Mouse (Mus musculus): Measurements from ENCODE around the gene Rap1b. TPM values are rescaled to one million over a fixed set of nuclear protein-coding genes. Genes with fewer than 3 reads are reported as not detected.

The Rap1b gene
- polyA plus RNA-seq, 1 experiment from 2014 or later = 130 TPM

DNA sequence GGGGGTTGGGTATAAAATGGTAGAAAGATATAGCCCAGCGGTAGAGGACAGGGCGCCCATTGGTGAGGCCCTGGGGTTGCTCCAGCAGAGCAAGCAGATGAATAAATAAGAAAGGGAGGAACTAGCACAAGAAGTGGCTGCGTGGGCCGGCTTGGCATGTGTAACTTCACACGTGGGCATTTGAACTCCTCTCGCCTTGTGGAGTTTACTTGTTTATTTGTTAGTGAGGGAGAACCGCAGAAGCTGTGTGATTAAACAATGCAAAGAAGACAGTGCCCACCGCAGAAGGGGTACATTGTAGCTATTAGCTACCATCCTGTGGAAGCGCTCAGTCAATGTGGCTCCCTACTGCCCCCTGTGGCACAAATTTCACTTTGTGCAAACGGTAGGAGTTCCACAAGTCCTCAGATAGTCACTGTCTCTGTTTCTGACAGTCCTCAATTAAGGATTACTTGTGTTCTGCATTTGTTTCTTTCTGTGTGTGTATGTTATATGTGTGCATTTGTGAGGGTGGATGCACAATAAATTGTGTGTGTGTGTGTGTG is 6.9 kb upstream of the Rap1b start:
- H3K27ac ChIP-seq = no peak overlapping the region
- H3K9ac ChIP-seq = no peak overlapping the region
- H3K4me3 ChIP-seq (replicated peaks) = no peak overlapping the region
- no peaks in the 10 kb centered on the region for H3K9me3 ChIP-seq
- H3K4me2 ChIP-seq = no peak overlapping the region
- ATAC-seq (ENCODE audit: low FRiP score) = no peak
- WGBS = 89% methylated on average over 10 of the region's 10 CpGs
- peaks cover 4% of the 10 kb centered on the region; the same call in 1 of the 2 replicates for H3K27me3 ChIP-seq
- H3K4me1 ChIP-seq = no peaks in the 10 kb centered on the region
- H3K36me3 ChIP-seq (replicated peaks) = no peaks in the 10 kb centered on the region

DNA sequence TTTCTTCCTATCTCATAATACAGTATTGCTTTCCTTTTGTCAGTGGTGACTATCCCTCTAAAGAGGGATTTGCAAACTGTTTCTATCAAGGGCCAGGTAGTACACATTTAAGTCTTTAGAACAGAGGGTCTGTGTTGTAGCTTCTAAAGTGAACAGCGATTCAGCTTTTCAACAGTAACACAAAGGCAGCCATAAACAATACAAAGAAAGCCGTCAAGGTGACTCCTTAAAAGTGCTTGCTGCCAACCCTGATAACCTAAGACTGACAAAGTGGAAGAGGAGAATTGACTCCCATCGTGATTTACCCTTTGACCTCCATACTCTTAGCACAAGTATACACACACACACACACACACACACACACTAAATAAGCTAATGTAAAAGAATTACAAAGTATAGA is 3.1 kb upstream of the Rap1b start:
- WGBS = 25% methylated on average over 3 of the region's 3 CpGs

DNA sequence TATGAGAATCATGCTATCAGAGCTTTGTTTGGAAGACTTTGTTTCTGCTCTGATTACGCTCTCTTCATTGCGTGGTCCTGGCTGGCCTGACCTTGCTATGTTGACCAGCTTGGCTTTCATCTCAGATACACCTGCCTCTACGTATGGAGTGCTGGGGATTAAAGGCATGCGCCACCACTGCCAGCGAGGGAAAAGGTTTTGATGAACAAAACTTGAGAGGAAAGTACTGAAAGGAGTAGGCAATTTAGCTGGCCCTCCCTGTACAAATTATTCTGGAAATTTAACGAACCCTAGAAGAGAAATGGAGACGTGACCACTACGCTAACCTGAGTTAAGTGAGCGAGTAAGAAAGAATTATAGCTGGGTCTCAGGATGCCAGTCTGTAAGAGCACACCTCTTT is 961 bp upstream of the Rap1b start:
- Histone ChIP-seq H3K36me3 (replicated peaks) (no peaks in the 10 kb centered on the region), H3K4me1 (peaks cover 25% of the 10 kb centered on the region), H3K27me3 (peaks cover 4% of the 10 kb centered on the region; the same call in 1 of the 2 replicates), H3K4me2 (peak overlapping the region; percentile 60), H3K9ac (peak overlapping the region; percentile 93; the same call in 1 of the 2 replicates), H3K4me3 (replicated peaks) (no peak overlapping the region), H3K9me3 (no peaks in the 10 kb centered on the region), H3K27ac (peak overlapping the region; percentile 97)
- 33% methylated on average over 9 of the region's 9 CpGs for WGBS
- peak; percentile 7; the same call in 1 of the 2 replicates for ATAC-seq (ENCODE audit: low FRiP score)

More for the DNA sequence above, 3.1 kb upstream of the Rap1b start:
- H3K9me3 ChIP-seq = no peaks in the 10 kb centered on the region
- no peak overlapping the region for H3K27ac ChIP-seq
- H3K4me3 ChIP-seq (replicated peaks) = no peak overlapping the region
- H3K9ac ChIP-seq = no peak overlapping the region
- H3K4me2 ChIP-seq = no peak overlapping the region
- H3K27me3 ChIP-seq = peaks cover 4% of the 10 kb centered on the region; the same call in 1 of the 2 replicates
- H3K36me3 ChIP-seq (replicated peaks) = no peaks in the 10 kb centered on the region
- H3K4me1 ChIP-seq = peaks cover 20% of the 10 kb centered on the region
- ATAC-seq (ENCODE audit: low FRiP score) = no peak

DNA sequence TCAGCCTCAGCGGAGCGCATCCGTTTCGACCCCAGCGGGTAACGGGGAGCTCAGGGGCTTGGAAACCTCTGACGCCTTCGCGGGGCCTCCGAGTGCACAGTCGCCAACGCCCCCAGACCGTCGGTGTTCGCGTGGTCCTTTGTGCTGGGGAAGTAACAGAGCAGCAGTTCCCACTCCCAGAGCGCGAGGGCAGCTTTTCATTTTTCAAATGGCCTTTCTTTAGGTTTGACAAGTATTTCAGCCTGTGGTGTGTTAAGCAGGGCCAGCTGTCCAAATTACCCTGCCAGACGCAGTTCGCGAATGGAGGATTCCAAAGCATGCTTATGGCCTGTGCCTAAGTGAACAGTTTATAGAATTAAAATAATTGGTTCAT is 411 bp upstream of the Rap1b start:
- Histone ChIP-seq H3K9me3 (no peaks in the 10 kb centered on the region), H3K36me3 (replicated peaks) (no peaks in the 10 kb centered on the region), H3K27me3 (peaks cover 4% of the 10 kb centered on the region; the same call in 1 of the 2 replicates), H3K4me1 (peaks cover 25% of the 10 kb centered on the region), H3K4me2 (peak overlapping the region; percentile 60), H3K9ac (peak overlapping the region; percentile 93), H3K27ac (peak overlapping the region; percentile 97), H3K4me3 (replicated peaks) (peak overlapping the region; percentile 88)
- WGBS = under 1% methylated on average over 21 of the region's 21 CpGs
- peak; percentile 87 for ATAC-seq (ENCODE audit: low FRiP score)

DNA sequence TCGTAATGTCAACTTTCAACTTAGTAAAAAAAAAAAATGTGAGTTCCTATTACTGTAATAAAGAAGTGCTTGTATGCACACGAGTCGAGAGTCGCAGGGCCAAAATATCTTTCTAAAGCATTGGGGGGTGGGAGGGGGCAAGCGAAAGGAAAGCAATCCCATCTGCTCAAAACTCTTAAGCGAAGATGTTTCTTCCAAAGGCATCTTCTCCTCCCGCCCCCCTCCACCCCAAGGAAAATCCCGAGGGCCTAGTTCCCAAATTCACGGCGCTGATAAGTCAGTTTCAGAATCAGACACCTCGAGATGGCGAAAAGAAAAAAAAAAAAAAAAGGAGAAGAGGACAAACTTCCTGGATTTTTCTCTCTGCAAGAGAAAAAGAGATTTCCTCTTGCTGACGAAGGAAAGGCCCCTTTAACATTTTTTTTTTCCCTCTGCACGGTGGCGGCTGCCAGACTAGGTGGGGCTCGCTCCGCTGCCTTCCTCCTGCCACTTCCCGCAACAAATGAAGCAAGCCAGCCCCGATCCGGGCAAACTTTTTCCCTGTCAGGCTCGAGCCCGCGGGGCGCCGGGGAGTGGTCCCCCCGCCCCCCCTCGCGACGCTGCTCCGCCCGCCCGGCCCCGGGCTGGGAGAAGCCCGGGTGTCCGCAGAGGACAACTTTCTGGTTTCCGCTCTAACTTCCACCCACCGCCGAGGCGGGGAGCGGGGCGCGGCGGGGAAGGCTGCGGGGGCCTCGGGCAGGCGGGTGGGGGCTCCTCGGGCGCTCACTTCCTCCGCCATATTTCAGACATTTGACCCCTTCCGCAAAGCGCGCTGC is 846 bp downstream of the Rap1b start:
- Histone ChIP-seq H3K36me3 (replicated peaks) (no peaks in the 10 kb centered on the region), H3K27ac (peak overlapping the region; percentile 97), H3K4me1 (peaks cover 25% of the 10 kb centered on the region), H3K4me2 (peak overlapping the region; percentile 60), H3K27me3 (peaks cover 4% of the 10 kb centered on the region; the same call in 1 of the 2 replicates), H3K9ac (peak overlapping the region; percentile 93), H3K4me3 (replicated peaks) (peak overlapping the region; percentile 88), H3K9me3 (no peaks in the 10 kb centered on the region)
- 3% methylated on average over 45 of the region's 52 CpGs for WGBS
- ATAC-seq (ENCODE audit: low FRiP score) = peak; percentile 40

DNA sequence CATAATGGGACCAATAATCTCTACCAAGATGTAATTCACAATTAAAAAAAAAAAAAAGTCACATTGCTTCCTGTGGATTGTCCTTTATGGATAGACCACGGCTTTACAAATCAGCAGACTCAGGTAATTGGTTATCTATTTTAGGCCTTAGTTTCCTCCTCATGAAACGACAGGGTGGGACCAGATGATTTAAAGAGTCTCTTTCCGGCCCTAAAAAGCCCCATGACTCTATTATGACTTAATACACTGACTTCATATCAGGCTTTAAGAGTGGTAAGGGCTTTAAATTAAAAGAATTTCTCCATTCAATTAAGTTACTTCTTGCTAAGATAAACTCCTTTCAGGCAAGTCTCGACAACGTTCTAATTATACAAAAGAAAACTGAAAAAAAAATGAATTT is 1.6 kb downstream of the Rap1b start:
- H3K4me1 ChIP-seq = peaks cover 25% of the 10 kb centered on the region
- no peak for ATAC-seq (ENCODE audit: low FRiP score)
- H3K27ac ChIP-seq = no peak overlapping the region
- H3K9me3 ChIP-seq = no peaks in the 10 kb centered on the region
- H3K4me2 ChIP-seq = peak overlapping the region; percentile 60
- H3K9ac ChIP-seq = no peak overlapping the region; the same call in 1 of the 2 replicates
- no peaks in the 10 kb centered on the region for H3K36me3 ChIP-seq (replicated peaks)
- H3K27me3 ChIP-seq = peaks cover 4% of the 10 kb centered on the region; the same call in 1 of the 2 replicates
- peak overlapping the region; percentile 88 for H3K4me3 ChIP-seq (replicated peaks)
- 51% methylated on average over 5 of the region's 5 CpGs for WGBS

DNA sequence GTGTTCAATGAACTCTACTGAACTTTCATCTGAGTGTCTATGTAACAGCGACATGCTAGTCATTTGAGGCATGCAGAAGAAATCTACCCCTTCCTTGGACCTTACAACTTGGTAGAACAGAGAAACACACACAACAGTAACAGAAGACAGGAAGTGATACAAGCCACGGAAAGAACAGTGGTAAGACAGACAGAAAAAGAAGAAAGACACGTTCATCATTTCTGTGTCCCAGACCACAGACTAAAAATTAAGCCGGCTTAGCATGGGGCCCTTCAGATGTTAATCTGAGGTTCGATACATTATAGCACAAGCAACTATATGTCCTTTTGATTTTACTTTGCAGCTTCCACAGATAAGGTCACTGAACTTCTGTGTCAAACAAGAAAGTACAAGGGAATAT is 2.1 kb downstream of the Rap1b start:
- peak overlapping the region; percentile 6; the same call in 1 of the 2 replicates for H3K4me2 ChIP-seq
- WGBS = 80% methylated on average over 5 of the region's 5 CpGs

DNA sequence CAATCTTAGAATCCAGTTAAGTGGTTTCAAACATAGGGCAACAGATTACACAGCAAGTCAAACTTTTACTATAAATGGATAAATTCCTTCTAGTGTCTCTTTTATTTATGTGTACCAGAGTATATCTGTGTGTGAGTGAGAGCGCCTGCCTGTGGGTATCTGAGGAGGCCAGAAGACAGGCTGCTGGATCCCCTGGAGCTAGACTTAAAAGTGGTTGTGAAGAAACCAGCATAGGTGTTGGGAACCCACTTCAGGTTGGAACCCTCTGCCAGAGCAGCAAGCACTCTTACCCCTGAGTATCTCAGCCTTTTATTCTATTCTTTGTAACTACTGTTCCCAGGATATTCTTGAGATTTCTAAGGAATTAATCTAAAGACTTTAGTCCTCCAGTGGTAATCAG is 4.1 kb downstream of the Rap1b start:
- H3K9me3 ChIP-seq = no peaks in the 10 kb centered on the region
- H3K9ac ChIP-seq = no peak overlapping the region
- H3K27me3 ChIP-seq = no peaks in the 10 kb centered on the region
- 93% methylated on average over 1 of the region's 1 CpGs for WGBS
- peaks cover 18% of the 10 kb centered on the region for H3K4me1 ChIP-seq
- H3K4me3 ChIP-seq (replicated peaks) = no peak overlapping the region
- H3K36me3 ChIP-seq (replicated peaks) = no peaks in the 10 kb centered on the region
- H3K4me2 ChIP-seq = no peak overlapping the region
- no peak overlapping the region for H3K27ac ChIP-seq
- no peak for ATAC-seq (ENCODE audit: low FRiP score)

More for the DNA sequence above, 2.1 kb downstream of the Rap1b start:
- Histone ChIP-seq H3K27me3 (peaks cover 4% of the 10 kb centered on the region; the same call in 1 of the 2 replicates), H3K9ac (no peak overlapping the region), H3K4me1 (peaks cover 25% of the 10 kb centered on the region), H3K9me3 (no peaks in the 10 kb centered on the region), H3K4me3 (replicated peaks) (no peak overlapping the region), H3K27ac (no peak overlapping the region), H3K36me3 (replicated peaks) (no peaks in the 10 kb centered on the region)
- ATAC-seq (ENCODE audit: low FRiP score) = no peak

DNA sequence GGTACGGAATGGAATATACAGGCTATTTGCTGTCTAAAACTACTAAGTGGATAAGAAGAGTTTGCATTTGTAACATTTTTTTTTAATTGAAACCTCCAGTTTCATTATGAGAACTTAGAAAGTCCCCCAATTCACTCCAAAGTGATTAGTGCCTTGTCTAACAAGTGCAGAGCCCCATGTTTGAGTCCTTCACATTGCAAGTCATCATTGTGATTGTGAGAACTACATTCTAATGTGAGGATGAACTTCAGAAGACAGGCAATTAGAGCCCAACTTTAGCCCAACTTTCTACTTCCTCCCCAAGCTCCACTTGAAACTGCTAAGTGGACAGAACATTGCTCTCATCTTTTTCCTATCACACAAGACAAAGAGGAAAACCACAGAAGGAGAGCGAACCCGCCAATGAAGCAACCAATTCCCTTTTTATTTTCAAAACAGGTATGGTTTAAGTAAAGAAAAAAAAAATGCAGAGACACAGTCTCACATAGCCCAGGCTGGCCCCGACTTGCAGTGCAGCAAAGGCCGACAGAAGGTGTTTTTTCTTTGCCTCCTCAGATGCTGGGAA is 5.3 kb downstream of the Rap1b start:
- Histone ChIP-seq H3K27me3 (no peaks in the 10 kb centered on the region), H3K4me2 (no peak overlapping the region), H3K9me3 (no peaks in the 10 kb centered on the region), H3K4me1 (peaks cover 14% of the 10 kb centered on the region), H3K27ac (no peak overlapping the region), H3K9ac (no peak overlapping the region), H3K36me3 (replicated peaks) (no peaks in the 10 kb centered on the region), H3K4me3 (replicated peaks) (no peak overlapping the region)
- WGBS = 95% methylated on average over 5 of the region's 5 CpGs
- ATAC-seq (ENCODE audit: low FRiP score) = no peak

DNA sequence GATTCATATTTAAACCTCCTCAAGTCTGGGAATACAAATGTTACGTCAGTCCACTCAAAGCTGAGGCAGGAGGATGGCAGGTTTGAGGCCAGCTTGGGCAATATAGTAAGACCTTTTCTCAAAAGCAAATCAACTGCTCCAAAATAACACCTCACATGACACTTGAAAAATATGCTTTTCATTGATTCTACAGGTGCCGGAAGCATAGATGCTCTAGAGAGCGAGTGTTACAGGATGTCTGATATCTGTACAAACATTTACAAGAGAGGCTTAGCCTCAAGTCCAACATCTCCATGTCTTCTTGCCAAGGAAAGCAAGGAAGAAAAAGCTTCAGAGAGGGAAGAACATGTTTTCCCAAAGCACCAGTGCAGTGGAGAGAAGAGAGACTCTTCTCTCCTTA is 6.1 kb downstream of the Rap1b start:
- Histone ChIP-seq H3K9ac (no peak overlapping the region), H3K9me3 (no peaks in the 10 kb centered on the region), H3K36me3 (replicated peaks) (no peaks in the 10 kb centered on the region), H3K4me2 (no peak overlapping the region), H3K4me3 (replicated peaks) (no peak overlapping the region), H3K4me1 (peaks cover 13% of the 10 kb centered on the region), H3K27ac (no peak overlapping the region), H3K27me3 (no peaks in the 10 kb centered on the region)
- 93% methylated on average over 3 of the region's 3 CpGs for WGBS
- ATAC-seq (ENCODE audit: low FRiP score) = no peak

DNA sequence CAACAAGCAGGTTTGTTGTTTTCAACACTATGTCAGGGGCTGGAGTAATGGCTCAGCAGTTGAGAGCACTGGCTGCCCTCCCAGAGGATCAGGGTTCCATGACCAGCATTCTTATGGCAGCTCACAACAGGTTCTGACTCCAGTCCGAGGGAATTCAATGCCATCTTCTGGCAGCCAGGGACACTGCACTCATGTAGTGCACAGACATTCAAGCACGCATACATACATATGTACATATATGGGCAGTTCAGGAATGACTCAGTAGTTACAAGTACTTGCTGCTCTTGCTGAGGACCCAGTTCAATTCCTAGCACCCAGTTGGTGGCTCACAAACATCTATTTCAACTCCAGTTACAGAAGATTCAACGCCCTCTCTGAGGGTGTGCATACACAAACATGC is 6.9 kb downstream of the Rap1b start:
- H3K27me3 ChIP-seq = no peaks in the 10 kb centered on the region
- no peaks in the 10 kb centered on the region for H3K9me3 ChIP-seq
- H3K27ac ChIP-seq = no peak overlapping the region
- ATAC-seq (ENCODE audit: low FRiP score) = no peak
- no peak overlapping the region for H3K4me3 ChIP-seq (replicated peaks)
- H3K4me1 ChIP-seq = peaks cover 4% of the 10 kb centered on the region; the same call in 1 of the 2 replicates
- no peak overlapping the region for H3K9ac ChIP-seq
- 90% methylated on average over 3 of the region's 3 CpGs for WGBS
- H3K36me3 ChIP-seq (replicated peaks) = no peaks in the 10 kb centered on the region
- H3K4me2 ChIP-seq = no peak overlapping the region

DNA sequence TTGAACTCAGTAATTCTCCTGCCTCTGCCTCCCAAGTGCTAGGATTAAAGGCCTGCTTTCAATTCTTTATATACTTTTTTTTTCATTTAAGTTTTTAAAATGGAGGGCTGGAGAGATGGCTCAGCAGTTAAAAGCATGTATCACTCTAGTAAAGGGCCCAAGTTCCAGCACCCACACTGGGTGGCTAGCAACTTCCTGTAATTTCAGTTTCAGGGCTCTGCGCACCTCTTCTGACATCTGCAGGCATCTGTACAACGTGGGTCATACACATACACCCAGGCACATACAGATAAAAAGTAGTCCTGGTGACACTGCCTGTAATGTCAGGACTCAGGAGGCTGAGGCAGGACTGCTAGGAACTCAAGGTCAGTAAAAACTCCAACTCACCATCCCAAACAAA is 9.5 kb downstream of the Rap1b start:
- no peak for ATAC-seq (ENCODE audit: low FRiP score)
- Histone ChIP-seq H3K27me3 (no peaks in the 10 kb centered on the region), H3K9me3 (no peaks in the 10 kb centered on the region), H3K4me2 (no peak overlapping the region), H3K36me3 (replicated peaks) (no peaks in the 10 kb centered on the region), H3K4me3 (replicated peaks) (no peak overlapping the region), H3K4me1 (no peaks in the 10 kb centered on the region), H3K27ac (no peak overlapping the region), H3K9ac (no peak overlapping the region)
- 90% methylated on average over 2 of the region's 2 CpGs for WGBS
